Mouse (Mus musculus): ENCODE measurements around the gene Hhex. TPM values are rescaled to one million over a fixed set of nuclear protein-coding genes. Genes with fewer than 3 reads are reported as not detected.

Gene Hhex
- 20.7 TPM for polyA plus RNA-seq (2014; fragmentation: Illumina TruSeq; extraction: RNeasy Lipid Tissue Mini Kit (QIAGEN cat#74804))

GRCm38 (mm10) chr19:37434263-37434951 lies at the start of gene Hhex:
TSS of gene Hhex (plus strand) at chr19:37434810.

Other genes with a start within 250 kb of the Hhex start
- gene March5, start 227.3 kb upstream of the Hhex start, polyA plus RNA-seq (2014; fragmentation: Illumina TruSeq; extraction: RNeasy Lipid Tissue Mini Kit (QIAGEN cat#74804)) = 194 TPM
- gene Cpeb3, start 226.2 kb upstream of the Hhex start, polyA plus RNA-seq (2014; fragmentation: Illumina TruSeq; extraction: RNeasy Lipid Tissue Mini Kit (QIAGEN cat#74804)) = 10.0 TPM
- gene Ide, start 97.0 kb upstream of the Hhex start, polyA plus RNA-seq (2014; fragmentation: Illumina TruSeq; extraction: RNeasy Lipid Tissue Mini Kit (QIAGEN cat#74804)) = 136 TPM
- 59.1 TPM for gene Kif11, start 58.4 kb upstream of the Hhex start, polyA plus RNA-seq (2014; fragmentation: Illumina TruSeq; extraction: RNeasy Lipid Tissue Mini Kit (QIAGEN cat#74804))
- 27.1 TPM for gene Exoc6, start 115.6 kb downstream of the Hhex start, polyA plus RNA-seq (2014; fragmentation: Illumina TruSeq; extraction: RNeasy Lipid Tissue Mini Kit (QIAGEN cat#74804))

Data from ovary, adult 10 weeks (tissue).